Mouse (Mus musculus) stomach, embryonic 15.5 days (tissue): Measurements from ENCODE around the gene Spin2-ps6. TPM values are rescaled to one million over a fixed set of nuclear protein-coding genes. Genes with fewer than 3 reads are reported as not detected.
"Not testable (repeated sequence)": the region's sequence is repeated elsewhere in the genome, so short reads cannot be mapped to it uniquely, and the experiment has no call there.

Experiments used
- ATAC-seq: fragments of 200-750 bp; cut with Nextera tagmentation; 2 replicates; pipeline ENCODE4 v1.8.0; 2017; ENCODE audit warnings: low read depth, moderate number of reproducible peaks, moderate TSS enrichment; ENCODE audit not compliant: insufficient read depth, low FRiP score
- H3K27ac ChIP-seq: fragments of 300-500 bp; sonication (generic); 2 replicates; pipeline ENCODE4 v1.5.1; 2015; ENCODE audit warnings: mild to moderate bottlenecking, inconsistent platforms
- H3K27me3 ChIP-seq: fragments of 300-500 bp; sonication (generic); replicated peaks from 2 replicates; pipeline ENCODE4 v1.6.1; 2015; ENCODE audit warnings: inconsistent platforms
- H3K36me3 ChIP-seq: fragments of 300-500 bp; sonication (generic); 2 replicates; pipeline ENCODE4 v1.6.1; 2015; ENCODE audit warnings: inconsistent platforms
- H3K4me1 ChIP-seq: fragments of 300-500 bp; sonication (generic); 2 replicates; pipeline ENCODE4 v1.6.1; 2015; ENCODE audit warnings: inconsistent platforms
- H3K4me2 ChIP-seq: fragments of 300-500 bp; sonication (generic); 2 replicates; pipeline ENCODE4 v1.6.1; 2015; ENCODE audit warnings: mild to moderate bottlenecking, inconsistent platforms
- H3K4me3 ChIP-seq: fragments of 300-500 bp; sonication (generic); replicated peaks from 2 replicates; pipeline ENCODE4 v1.5.1; 2015; ENCODE audit warnings: inconsistent platforms
- H3K9ac ChIP-seq: fragments of 300-500 bp; sonication (generic); 2 replicates; pipeline ENCODE4 v1.6.1; 2015; ENCODE audit warnings: inconsistent platforms
- H3K9me3 ChIP-seq: fragments of 300-500 bp; sonication (generic); 2 replicates; pipeline ENCODE4 v1.6.1; 2016; ENCODE audit warnings: inconsistent platforms
- WGBS: fragments of 180-500 bp; shearing (Covaris S2); methylation state at CpG from one replicate; pipeline ENCODE4 v1.1.7; 2015; 5-methylcytosine and 5-hydroxymethylcytosine counted together
- polyA plus RNA-seq: library from polyadenylated mRNA; unstranded; fragments of >200 nt; fragmentation: Nextera tagmentation; extraction: Ambion mirVana; gene quantifications from 2 replicates; pipeline ENCODE4 v1.2.1, GENCODE M21; 2015

Spin2-ps6 gene
- not detected in 2 replicates for polyA plus RNA-seq

DNA sequence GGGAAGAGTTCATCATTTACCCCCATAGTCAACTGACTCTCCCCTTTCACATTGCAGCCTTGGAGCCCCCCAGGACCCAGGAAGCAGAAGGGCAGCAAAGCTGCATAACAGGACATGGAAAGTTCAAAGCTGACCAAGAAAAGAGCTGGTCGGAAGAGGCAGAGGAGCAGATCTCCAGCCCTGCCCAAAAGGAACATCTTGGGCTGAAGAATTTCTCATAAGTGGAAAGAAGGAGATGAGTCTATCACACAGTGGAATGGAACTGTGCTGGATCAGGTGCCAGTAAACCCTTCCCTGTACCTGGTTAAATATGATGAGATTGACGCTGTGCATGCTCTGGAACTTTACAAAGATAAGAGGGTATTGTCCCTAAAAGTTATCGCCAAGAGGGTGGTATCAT, at the start of gene Spin2-ps6:
TSS of gene Spin2-ps6 (plus strand) at position 301 of the 400 bp plus-strand sequence.
- WGBS, result 67% methylated on average over 1 of the region's 3 CpGs
- not testable (repeated sequence) for H3K36me3 ChIP-seq, H3K4me3 ChIP-seq, H3K27me3 ChIP-seq, H3K4me2 ChIP-seq, H3K9me3 ChIP-seq, H3K9ac ChIP-seq, ATAC-seq, H3K27ac ChIP-seq, H3K4me1 ChIP-seq

Other genes with a start within 250 kb of the Spin2-ps6 start
- gene Btbd35f12, start 78.5 kb downstream of the Spin2-ps6 start, polyA plus RNA-seq, result not detected in 2 replicates